Mouse (Mus musculus): Measurements from ENCODE around the gene Dusp7.
A peak's percentile ranks its signal among the peaks of the same experiment; 100 is the strongest.

Gene Dusp7

DNA sequence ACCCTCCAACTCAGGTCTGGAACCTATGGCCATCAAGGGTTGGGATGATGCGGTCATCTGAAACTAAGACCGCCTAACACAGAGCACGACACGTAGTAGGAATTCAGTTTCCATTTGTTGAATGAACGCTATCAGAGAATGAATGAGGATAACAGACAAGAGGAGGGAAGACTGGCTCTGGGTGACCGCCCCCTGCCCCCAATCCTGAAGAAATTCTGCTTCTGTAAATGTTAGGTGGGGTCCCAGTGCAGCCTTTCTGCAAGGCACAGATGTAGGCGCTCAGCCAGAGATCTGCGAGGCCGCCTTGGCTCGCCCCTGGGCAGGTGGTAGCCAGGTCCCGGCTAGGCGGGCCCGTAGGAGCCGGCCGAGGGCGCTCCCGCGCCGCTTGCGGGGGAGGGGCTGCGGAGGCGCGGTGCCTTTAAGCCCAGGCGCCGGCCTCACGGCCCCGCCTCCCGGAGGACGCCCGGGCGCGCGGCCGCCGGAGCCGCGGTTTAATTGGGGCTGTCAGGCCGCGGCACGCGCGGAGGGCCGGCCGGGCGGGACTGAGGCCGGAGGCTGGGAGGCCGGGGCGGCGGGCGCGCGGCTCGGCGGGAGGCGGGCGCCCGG lies at the start of gene Dusp7:
Gene Dusp7 (plus strand): TSS at position 521 of the 606 bp plus-strand sequence.
- peak; percentile 82 to 95 for DNase-seq

DNA sequence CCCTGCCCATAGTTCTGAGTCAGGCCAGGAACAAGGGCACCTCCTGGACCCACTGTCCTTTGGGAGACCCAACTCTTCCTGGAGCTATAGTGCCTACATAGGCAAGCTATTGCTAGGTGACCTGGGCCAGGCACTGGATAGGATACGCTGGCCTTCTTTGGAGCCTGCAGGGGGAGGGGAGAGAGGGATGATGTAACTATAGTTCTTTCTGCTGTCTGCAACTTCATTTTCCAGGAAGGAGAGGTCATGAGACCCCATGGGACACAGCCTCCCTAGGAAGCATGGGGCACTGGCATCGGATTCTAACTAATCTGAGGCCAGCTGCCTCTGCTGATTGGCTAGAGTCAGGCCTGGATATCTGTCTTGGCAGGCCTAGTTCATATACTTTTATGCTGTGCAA lies 49.3 kb upstream of the Dusp7 start:
- DNase-seq = no peak

DNA sequence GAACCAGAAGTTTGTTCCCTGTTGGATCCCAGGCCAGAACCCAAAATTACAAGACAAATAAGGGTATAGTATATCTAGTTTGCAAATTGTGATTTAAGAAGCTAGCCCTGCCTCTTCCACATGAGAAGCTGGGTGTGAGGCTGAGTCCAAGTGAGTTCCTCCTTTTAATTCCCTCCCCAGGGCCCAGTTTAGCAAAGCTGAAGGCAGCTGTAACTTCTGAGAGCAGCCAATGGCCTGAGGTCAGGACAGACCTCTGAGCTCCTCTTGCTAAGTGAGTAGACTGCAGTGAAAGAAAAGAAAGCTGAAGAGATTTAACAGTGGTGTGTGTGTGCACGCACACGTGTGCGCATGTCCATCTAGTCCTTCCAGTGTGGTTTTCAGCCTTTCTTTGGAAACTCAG lies 45.9 kb upstream of the Dusp7 start:
- no peak for DNase-seq

DNA sequence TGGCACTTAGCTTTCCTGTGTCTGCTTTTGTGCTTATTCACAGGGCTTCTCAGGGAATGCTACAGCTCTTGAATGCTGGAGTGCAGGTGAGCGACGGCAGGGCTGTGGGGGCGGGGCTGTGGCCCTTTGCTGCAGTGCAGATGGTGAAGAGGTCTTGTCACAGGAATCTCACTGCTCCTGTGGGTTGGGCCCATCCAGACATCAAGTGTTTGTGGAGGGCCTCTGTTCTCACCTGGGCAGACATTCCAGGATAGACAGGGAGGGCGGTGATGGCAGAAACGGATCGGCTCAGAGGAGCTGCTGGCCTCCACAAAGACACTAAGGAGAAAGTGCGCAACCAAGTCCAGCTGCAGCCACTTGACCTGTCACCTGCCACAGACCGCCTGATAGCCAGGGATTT lies 42.2 kb upstream of the Dusp7 start:
- no peak for DNase-seq

DNA sequence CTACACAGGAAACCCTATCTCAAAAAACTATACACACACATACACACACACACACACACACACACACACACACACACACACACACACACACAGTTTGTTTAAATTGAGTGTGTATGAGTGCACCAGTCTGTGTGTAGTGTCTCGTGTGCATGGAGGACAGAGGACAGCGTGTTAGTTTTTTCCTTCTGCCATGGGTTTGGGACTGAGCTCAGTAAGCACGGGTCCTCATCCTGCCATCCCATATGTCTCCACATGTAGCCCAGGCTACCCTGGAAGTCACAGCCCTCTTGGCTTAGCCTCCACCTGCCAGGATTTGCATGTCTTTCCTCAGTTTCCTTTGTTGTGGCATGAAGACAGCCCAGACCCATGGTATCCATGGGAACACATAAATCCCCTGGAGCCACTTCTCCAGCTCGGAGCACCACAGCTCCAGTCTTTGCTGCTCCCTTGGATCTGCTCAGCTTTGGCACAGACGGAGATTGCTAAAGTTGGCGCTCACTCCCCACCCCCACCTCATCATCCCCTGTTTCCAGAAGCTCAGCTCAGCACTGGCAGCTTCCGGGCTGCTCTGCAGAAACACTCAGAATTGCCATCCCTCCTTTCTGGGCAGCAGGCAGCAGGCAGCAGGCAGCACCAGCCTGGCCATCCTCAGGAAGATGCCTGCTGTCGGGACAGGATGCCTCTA lies 41.2 kb upstream of the Dusp7 start:
- no peak for DNase-seq

DNA sequence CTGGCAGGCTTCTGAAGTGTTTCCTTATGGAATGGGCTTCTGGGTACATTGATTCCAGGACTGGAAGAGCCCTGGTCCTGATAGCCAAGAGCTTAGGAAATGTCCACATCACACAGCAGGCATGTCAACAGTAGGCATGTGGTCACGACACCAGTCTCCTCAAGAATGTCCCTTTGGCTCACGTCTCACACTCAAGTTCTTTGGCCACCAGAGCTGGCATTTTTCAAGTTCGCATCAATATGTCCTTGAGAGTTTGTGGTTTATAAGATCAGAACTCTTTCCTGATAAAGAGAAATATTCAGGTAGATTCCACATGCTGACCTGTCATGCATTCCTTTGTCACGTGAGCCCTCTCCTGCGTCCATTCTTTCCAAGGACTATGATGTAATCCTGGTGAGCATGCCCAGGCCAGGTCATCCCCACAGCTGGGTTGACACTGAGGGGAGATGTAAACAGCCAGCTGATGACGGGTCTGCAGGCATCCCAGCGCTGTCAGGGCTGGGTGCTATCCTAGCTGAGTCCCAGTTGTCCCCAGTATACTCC lies 40.3 kb upstream of the Dusp7 start:
- DNase-seq = no peak

DNA sequence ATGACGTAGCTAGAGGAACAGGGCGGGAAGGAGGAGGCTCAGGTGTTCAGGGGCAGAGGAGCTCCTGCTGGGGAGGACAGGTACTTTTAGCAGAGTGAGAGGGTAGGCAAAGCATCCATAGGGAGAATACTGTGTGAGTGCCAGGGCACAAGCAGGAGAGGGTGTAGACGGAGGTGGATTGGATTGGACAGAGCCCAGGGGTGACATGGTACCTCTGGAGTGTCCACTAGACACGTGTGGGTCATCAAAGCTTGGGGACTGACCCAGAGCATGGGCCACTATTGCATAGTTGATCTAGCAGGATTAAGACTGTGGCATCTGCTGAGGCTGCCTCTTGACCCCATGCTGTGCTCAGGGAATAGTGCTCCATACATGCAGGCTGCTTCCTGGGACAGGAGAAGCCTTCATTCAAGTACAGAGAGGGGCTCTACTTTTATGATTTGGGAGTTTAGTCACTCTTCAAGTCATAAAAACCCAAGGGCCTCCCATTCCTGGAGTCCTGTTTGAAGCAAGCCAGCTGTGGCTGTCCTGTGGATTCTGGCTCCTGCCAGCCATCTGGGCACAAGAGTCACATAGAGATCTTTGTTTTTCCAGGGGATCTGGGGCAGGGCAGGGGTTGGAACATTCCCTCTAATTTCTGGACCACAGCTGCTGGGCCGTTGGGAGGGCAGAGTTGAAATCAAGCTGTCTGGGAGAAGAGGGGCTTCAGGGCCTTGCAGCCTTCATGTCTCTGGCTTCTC lies 39.5 kb upstream of the Dusp7 start:
- DNase-seq = no peak

DNA sequence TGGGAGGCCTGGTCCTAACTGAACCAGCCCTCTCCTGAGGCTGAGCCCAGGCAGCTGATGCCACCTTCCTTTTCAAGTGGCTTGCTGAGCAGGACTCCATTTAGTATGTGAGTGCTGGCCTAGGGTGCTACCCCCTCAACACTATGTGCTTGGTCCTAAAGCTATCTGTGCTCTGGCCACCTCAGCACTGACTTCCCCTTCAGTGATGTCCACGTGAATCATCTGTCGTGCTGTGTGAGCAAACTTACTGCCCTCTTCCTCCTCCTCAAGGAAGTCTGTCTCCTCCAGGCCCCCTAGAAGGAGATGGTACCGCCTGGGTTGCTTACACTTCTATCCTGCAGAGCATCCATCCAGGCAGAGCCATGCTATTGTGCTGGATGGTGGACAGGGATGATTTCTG lies 35.7 kb upstream of the Dusp7 start:
- no peak for DNase-seq

DNA sequence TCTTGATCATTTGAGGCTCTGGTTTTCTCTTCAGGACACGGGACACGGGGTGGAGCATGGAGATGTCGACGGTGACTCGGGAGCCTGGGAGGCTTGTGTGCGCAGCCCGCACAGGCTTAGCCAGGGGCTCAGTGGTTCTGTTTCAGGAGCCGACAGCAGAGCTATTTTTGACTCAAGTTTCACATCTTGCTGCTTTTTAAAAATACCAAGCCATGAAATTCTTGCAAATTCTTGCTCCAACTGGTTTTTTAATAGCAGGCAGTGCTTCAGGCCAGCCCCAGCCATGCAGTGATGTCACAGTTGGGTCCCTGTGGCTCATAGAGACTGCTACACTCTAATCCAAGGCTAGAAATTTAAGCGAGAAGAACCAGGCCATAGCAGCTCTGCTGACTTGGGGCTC lies 30.8 kb upstream of the Dusp7 start:
- no peak for DNase-seq

DNA sequence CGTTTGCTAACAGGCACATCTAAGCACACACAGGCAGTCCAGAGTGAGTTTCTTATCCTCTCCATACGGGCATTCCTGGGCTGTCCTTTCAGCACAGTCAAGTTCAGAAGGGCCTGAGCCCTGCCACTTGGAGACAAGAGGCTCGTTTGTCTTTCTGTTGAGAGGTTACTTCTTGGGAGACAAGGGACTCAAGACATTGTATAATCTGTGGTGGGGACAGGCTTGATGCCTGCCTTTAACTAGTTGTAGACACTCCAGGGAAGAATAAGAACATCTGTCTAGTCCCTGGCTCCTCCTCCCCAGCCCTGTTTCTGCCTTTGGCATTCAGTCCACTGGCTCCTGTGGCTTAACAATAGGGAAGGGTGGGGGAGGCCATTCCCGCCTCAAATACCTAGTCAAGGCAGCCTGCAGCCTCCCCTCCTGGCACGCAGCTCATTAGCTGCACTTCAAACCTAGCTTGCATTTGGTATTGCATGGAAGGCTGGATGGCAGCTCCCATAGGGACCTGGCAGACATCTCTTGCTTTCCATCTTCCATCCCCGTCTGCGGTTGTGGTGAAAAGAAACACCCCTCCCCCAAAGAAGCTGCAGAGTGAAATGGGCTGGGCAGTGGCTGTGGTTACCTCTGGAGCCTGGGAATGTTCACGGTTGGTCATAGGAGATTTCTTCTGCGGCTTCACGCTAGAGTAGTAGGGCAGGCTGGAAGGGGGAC lies 29.8 kb upstream of the Dusp7 start:
- no peak for DNase-seq

DNA sequence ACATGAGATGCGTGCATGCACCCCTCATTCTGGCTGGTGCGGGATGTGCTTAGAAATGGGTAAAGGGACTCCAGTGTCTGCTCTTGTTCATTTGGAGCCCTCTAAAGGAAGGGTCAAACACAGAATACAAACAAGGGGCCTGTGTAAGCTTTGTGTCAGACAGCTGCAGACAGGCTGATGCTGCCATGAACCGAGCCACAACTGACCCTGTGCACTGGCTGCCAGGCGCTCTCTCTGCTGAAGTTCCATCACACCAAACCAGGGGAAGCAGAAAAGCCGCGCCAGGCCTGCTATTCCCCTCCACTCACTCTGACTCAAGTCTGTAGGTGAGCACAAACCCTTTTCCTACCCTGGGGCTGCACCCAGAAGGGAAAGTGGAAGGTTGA lies 29.3 kb upstream of the Dusp7 start:
- no peak for DNase-seq

DNA sequence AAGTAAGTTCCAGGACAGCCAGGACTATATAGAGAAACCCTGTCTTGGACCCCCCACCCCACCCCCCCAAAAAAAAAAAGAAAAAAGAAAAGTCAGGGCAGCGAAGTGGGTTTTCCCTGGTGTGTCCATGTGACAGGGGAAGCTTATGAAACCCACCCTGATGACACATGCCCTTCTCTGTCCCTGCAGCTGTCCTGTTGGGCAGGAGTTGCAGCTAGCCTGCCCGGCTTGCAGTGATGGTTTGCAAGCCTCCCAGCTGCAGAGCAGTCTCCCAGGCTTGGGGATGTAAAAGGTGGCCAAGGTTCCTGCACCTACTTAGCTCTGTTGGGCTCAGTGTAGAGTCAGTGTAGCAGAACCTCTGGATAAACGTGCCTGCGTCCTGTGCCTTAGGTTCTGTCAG lies 28.7 kb upstream of the Dusp7 start:
- DNase-seq = no peak

DNA sequence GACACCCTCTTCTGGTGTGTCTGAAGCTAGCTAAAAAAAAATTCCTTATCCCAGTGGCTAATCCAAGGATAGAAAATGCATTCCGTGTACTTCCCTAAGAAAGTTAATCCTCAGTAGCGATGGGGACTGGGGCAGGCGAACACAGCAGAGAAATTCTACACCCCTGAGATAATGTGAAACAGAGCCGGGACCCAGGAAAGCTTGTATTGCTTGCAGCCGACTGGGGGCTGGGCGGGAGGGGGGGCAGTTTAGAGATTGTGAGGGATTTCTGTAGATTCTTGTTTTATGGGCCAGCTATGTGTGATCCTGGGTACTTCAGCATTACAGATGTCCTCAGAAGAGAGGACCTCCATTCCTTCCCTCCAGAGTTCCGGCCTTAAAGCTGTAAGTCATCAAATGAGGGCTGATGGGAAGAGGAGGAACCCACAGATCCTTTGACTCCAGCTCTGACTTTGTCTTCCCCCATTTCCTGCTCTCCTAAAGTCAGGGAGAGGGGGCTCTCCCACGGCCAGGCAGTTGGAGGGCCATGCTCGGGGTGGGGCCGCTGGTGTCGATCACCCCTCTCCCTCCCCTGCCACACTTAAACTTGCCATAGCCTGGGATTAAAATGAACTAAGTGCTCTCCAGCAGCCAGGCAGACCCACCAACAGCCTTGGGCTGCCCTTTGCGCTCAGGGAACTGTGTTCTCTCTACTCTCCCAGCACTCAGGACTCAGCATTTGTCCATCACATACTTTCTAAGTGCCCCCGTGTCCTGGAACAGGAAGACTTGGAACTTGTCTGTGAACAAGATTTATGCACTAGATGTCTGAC lies 27.7 kb upstream of the Dusp7 start:
- DNase-seq = no peak

DNA sequence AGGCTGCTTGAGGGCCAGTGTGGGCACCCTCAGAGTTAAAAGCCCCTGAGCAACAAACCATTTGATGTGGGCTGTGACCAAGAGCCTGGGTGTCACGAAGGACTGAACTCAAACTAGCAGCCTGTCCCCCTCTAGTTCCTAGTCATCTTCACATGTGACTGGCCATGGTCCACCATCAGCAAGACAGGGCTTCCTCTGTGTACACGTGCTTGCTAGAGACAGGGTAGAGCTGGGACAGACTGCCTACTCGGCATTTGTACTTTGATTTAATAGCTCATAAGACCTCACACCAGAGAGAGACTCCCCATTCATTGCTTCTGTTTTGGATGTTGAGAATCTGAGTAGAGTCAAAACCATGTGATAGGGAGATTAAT lies 27.1 kb upstream of the Dusp7 start:
- peak; percentile 31 to 73 for DNase-seq

DNA sequence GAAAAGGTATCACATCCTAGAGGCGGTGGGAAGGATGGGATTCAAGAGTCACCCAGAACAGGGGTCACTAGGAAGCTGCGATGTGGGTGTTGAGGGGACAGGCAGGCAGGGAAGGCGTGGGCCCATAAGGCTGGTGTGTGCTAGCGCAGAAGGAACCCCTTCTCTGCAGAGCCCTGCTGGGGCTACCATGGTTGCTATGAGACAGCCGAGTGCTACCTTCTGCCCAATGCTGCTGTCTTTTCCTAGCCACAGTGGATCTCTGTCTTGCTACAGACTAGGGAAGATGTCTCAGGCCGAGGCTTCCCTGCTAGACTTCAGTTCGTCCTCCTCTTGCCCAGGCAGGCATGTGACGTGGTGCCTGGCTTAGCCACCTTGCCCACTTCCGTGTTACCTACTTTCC lies 25.9 kb upstream of the Dusp7 start:
- no peak for DNase-seq

DNA sequence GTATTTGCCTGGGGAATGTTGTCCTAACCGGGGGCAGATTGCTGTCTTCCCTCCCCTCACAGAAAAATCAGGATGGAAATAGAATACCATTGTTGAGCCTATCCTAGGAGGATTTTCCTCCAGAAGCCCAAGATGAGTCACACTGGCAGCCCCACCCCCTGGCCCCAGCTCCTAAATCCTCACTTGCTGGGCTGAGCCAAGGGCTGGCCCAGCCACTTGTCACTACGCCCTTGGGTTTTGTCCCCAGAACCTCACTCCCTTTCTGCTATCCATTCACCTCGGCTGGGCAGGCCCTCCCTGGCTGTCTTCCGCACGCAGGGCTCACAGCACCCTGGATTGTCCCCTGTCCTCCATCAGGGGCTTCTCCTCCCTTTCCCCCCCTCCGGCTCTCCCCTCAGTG lies 23.3 kb upstream of the Dusp7 start:
- peak; percentile 45 to 74 for DNase-seq

DNA sequence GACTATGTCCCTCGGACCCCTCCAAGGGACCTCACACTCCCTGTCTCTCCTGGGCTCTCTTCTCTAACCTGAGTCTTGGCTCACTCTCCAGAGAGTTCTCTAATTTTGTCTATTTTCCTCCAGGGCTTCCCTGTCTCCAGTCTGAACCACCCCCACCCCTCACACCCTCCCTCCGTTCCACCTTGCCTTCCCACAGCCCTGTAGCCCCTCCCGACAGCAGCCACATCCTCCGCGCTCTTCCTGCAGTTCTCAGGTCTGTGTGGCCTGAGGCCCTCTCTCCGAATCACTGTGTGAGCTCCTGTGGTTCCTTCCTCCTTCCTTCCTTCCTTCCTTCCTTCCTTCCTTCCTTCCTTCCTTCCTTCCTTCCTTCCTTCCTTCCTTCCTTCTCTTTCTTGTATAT lies 22.8 kb upstream of the Dusp7 start:
- DNase-seq = no peak

DNA sequence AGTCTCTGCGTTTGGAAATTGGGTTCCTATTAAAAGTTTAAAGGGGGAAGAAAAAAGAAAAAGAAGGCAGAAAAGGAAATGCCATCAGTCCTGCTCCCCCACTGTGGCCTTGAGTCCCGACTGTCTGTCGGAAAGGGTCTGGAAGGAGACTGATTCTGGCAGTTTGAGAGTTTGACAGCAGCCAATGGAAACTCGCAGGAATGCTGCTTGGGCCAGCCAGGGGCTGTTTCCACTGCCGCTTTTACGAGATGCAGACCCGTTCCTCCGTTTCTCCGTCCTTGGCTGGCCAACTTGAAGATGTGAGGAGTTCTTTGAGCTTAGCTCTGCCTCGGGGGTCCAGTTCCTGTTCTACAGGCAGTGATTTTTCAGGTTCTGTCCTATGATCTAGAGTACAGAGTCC lies 20.2 kb upstream of the Dusp7 start:
- no peak for DNase-seq

DNA sequence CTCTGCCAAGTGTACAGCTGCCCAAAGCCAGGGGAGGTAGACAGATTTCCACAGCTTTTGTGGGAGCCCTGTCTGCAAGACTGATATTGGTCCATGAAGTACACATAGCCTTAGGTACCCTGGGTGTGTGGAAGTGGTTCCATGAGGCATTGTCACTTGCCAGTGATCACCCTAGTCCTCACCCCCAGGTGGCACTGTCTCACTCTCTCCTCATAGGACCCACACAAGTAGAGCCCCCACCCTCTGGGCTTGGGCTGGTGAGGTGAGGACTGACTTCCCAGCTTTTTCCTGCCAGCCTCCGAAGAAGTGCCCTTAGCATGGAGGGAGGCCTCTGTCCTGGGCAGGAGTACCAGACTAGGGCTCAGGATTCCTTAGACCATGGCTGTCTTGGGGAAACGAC lies 19.4 kb upstream of the Dusp7 start:
- peak; percentile 72 to 75 for DNase-seq

DNA sequence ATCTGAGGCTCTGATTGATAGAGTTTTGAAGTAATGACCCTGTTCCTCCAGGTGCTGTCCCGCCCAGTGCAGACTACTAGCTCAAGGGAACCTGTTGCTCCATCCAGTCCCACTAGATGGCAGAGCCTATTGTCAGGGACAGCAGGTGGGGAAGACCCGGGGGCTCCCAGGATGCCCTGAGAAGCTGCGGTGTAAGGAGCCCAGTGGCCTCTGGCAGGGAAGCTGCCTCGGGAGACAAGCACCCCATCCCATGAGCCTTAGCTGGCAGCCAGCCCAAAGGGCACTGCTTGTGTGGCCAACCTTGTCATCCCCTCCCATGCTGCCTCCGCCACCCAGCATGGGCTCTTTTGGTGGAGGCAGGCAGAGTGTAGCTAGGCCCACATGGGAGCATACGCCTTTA lies 17.3 kb upstream of the Dusp7 start:
- DNase-seq = peak; percentile 42 to 70

DNA sequence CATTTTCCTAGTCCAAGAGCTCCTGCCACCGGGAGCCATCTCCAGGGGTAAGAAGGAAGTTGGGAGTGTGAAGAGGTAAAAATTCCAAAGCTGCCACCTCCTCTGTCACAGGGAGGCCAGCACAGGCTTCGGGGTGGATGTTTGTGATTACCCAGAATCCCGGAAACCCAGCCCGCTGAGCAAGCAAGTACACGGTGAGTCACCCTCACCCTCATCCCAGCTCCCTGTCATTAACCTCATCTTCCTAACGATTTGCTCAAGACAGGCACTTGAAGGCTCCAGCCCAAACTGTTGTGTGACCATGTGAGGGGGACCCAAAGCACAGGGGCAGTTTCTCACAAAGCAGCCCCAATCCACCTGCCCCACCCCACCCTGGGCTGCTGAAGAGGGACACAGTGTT lies 14.7 kb upstream of the Dusp7 start:
- no peak for DNase-seq

DNA sequence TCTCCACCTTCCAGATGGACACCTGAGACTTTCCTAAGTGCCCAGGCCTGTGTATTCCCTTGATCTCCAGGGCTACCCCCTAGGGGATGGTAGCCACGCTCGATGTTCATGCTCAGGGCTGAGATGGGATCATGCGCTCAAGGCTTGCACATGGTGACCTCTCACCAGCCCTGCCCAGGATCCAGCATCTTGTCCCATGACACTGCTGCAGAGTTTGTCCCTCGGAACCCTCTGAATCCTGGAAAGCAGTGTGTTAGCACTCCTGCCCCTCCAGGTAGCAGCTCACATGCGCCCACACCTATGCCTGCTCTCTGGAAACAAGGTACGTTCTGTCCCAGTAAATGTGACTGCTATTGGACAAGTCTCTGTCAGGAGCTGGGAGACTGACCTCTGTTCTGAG lies 13.6 kb upstream of the Dusp7 start:
- DNase-seq = no peak
